Mouse (Mus musculus) natural killer cell, adult 2 months (primary cell): ENCODE measurements at regions not wholly inside any gene's neighbourhood (a gene's known extent, or its start where the extent isn't known, plus 50 kb on each side); places are given as distances from the start of the nearest gene placed in this dataset.

Experiments
- DNase-seq, 2 experiments: peaks; one replicate each; pipeline ENCODE4 v3.0.0; 2022; ENCODE audit warnings: low spot score in 2 of 2

GRCm38 (mm10) chr2:48407876-48408275 is 406.0 kb upstream of the Acvr2a start:
- DNase-seq, result no peak

GRCm38 (mm10) chr2:48409876-48410275 is 404.0 kb upstream of the Acvr2a start:
- no peak for DNase-seq

GRCm38 (mm10) chr2:48411392-48411791 is 402.5 kb upstream of the Acvr2a start:
- DNase-seq, result no peak

DNA sequence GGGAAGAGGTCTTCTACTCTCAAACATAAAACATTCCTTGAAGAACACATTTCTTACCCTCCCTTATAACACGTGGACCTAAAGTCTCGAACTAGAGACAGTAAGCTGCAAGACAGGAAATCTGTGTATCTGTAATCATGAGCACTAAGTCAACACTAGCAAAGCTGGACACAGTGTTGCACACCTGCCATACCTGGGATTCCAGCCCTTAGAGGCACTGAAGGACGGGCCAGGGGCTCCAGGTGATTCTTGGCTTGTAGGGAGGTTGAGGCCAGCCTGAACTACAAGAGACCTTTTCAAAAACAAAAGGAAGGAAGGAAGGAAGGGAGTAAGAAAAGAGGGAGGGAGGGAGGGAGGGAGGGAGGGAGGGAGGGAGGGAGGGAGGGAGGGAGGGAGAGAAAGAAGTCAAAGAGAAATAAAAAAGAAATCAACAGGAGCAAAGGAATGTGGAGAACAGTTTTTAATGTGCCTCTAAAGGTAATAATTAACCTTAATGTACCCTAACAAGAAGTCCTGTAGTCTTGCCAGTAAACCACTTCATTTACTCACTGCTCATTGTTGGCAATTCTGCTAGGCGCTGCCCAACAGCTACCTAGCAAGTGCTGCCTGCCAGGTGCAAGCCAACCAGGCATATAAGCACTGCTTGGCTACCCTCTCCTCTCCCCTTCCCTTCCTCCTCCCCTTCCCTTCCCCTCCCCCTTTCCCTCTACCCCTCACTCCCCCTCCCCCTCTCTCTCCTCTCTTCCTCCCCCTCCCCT is 401.0 kb upstream of the Acvr2a start:
- no peak for DNase-seq

GRCm38 (mm10) chr2:48414596-48415481 is 399.1 kb upstream of the Acvr2a start:
- DNase-seq, result no peak

- DNase-seq, result no peak
These were observed 397.6 kb upstream of the Acvr2a start for GRCm38 (mm10) chr2:48416207-48416750.

GRCm38 (mm10) chr2:48417000-48417596 is 396.8 kb upstream of the Acvr2a start:
- DNase-seq, result no peak

DNA sequence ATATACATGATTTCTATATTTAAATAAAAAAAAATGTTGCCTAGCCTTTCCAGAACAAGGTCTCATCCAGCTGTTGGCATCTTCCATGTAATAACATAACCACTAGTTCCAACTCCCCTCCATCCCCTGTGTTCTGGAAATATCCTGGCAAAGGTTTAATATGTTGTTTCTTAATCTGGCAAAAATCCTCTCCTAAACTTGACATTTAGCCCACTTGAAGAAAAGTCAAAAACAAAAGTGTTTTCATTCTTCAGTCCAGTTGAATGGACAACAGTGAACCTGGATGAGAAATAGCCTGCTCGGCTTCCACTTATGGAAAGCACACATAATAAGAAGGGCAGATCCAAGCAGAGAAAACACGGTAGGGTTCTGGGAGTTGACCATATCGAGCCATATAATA is 393.1 kb upstream of the Acvr2a start:
- no peak for DNase-seq

DNA sequence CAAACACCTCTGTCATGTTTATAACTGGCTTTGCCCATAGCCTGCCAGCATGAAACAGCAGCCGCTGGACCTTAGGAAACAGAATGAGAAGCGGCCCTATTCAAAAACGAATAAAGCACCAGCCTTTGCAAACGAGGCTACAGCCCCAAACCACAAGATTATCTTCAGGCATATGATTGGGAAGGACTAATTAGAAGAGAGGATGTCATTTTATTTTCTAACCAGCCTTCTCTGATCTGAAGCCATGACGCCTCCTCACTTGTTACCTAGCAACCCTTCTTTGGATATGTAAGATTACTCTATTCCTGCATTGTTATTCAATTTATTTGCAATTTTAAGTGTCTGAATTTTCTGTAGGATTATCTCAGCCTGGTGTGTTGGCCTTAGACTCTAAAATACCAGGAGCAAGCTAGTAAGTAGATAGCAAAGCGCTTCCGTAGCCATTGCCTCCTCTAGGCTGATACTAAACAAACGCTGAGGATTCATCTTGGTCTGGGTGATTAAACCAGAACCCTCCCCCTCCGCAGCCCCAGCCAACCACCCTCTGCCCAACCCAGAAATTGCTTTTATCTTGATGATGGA is 390.0 kb upstream of the Acvr2a start:
- DNase-seq, result no peak

DNA sequence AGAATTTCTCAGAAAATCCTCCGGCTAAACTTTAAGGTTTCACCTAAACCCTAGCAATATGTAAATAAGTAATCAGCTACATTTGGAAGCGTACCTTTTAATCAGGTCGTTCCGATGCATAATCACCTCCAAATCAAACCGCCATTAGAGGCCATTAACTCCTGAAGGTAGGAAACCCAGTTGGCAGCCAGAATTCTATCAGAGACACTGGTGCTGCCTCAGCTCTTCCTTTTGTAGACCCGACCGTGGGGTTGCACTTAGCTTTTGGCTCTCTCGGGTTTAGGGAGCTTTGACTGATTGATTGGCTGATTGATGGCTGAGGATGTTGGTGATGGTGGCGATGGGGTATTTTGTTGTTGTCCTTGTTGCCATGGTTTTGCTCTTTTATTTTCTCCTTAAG is 389.3 kb upstream of the Acvr2a start:
- no peak for DNase-seq

DNA sequence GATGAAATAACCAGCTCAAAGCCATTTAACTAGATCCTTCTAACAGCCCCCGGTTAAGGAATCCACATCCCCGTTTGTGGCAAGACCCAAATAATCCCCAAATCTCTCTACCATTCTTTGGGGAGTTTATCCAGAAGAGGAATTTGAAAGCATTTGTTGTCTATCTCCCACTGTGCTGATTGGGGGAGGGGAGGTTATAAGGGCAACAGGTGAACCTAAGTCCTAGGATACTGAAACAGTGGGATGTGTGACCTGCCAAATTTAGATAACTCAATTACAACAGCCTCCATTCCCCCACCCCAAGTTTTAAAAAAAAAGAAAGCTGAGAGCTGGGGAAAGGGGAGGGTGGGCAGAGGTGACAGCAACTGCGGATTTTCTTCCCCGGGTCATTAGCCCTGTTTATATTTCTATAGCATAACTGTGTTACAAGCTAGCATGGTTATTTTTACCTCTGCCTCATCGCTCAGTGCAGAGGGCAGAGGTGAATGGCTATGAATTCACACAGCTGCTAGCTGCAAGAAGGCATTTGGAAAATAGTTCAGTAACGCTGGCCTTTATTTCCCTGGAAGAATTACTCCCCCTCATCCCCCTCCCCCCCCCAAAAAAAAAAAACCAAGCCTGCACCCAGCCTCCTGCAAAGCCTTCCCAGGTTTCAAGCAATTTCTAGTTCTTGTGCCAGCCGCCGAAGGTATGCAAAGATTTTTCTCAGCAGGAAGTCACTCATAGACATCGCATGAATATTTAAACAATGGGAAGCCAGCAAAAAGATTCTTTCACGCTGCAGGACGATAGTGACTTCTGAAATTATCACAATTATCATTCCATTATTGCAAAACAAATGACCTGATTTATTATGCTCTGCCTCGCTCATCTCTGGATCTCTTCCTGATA is 388.5 kb upstream of the Acvr2a start:
- no peak for DNase-seq

DNA sequence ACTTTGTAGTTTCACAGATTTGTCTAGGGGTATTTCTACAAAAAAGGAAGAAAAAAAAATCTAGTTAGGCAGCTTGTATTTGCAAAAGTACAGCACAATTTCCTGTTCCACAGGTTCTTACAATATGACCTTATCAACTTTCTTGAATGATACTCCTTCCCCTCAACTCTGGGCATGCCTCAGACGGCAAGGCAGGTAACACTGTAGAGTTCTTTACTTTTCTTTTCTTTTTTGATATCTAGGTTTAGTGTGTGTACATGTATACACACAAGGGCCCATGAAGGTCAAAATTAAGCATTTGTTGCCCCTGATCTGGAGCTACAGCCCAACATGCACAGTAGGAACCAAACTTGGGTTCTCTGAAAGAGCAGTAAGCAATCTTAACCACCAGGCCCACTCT is 381.4 kb upstream of the Acvr2a start:
- DNase-seq, result no peak

DNA sequence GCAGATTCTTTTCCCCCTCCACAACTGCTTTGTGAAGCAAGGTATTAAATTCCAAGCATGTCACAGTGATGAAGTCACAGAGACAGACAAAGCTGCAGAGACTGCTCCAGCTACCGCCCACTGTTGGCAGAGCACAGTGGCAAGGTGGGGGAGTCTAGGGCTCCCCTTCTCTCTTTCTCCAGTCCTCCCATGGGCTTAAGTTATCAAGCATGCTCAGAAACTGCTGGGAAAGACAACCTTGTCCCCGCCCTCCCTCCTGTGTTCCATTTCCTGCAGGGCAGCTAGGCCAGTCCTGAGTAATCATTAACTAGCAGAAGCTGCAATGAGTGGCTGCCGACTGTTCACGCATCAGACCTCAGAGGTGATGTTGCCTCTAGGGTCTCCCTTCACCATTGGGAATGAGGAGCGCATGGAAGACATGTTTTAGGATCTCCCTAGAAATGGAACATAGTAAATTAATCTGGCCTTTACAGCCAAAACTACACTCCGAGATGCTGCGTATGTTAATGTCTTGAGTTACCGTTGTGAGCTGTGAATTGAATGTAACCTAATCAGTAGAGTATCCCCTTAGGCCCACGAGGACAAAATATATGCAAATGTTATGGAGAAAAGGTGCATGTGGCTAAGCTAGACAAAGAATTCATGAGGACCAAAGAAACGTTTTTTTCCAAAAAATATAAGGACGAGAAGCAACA is 372.5 kb upstream of the Acvr2a start:
- no peak for DNase-seq

GRCm38 (mm10) chr2:48441991-48442544 is 371.8 kb upstream of the Acvr2a start:
- DNase-seq, result no peak

DNA sequence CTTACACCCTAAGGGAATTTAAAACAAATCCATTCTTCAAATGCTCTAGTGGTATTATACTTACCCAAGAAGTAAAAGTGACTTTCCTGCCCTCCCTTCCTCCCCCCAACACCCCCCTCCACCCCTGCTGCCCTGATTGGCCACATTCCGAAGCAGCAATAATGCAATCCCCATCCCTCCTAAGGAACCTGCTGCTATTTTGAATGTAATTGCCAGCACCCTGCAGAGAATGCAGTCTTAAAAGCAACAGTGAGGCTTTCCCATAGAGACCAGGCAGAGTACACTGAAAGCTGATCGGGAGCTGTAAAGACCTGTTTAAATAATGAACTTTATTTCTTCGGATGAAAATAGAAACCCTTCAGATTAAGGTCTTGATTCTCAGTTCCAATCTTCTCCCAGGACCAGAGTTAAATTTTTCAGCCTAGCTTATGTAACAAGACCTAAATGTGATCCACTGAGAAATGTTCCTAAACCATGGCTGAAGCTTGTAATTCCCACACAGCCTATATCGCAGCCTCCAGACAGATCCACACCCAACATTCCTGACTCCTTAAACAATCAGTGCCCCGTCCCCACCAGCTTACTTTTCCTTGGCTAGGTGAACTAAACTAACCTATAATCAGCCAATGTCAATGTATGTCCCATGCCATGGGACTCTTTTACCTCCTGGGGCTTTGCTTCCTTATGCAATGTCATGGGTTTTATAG is 367.9 kb upstream of the Acvr2a start:
- no peak for DNase-seq

DNA sequence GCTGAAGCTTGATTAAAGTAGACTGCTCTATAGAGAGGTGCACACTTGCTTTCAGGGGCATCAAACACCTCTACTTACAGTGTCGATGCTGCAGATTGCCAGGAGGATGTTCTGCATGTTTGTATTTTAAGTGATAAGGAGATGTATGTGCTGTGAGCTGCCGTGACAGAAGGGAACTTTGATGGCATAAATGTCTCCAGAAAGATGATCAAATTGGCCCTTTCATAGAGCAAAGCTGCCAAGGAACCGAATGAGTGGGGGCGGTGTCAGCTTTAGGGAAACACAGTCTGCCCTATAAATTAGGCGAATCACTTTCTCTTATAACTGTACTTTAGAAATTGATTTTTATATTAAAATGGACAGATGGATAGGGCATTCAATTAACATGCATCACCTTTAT is 367.3 kb upstream of the Acvr2a start:
- no peak for DNase-seq

DNA sequence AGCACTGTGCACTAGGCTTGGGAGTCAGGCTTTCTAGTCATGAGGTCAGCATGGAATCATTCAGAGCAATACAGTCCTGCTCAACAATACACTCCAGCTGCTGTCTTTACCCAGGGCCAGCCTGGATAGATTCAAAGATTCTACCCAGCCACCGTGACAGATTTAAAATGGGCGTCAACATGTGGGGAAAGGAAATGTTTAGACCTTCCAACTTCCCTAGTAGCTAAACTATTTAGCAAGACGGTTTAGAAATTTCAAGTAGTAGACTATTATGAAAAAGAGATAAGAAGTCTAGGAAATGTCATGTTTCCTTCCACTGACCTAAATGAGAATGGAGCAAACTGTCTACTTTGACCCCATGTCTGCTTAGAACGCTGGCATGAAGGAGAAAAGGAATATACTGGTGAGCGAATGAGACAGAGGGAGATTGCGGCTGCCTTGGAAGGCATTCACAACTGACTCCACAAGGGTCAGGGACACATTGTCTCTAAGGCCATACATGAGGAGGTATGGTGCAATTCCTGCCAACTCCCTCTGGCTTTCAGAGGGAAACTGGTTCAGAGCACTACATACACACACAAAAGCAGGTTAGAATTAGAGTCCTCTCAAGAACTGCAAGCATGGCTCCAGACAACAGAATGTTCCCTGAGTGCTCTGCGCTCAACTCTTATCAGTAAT is 364.6 kb upstream of the Acvr2a start:
- no peak for DNase-seq

- DNase-seq, result no peak
These were observed 357.6 kb upstream of the Acvr2a start for GRCm38 (mm10) chr2:48456072-48457040.
